Mouse (Mus musculus): Measurements from ENCODE around the gene Cyp4v3. TPM values are rescaled to one million over a fixed set of nuclear protein-coding genes. Genes with fewer than 3 reads are reported as not detected.

The Cyp4v3 gene
- polyA plus RNA-seq, 1 experiment, result 9.7 TPM

DNA sequence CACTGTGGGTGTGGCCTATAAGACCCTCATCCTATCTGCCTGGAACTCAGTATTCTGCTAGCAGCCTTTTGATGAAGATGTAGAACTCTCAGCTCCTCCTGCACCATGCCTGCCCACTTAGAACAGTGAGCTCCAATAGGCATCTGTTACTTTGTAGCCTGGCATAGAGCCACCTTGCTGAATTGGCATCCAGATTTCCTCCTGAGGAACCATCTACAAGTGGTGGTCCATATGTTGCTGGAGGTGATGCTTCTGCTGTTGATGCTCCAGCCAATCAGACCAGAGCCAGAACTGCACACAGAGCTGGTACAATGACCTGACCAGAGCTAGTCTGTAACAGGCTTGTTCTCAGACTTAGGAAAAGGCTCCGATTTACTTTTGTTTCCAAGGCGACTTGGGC is 41.2 kb downstream of the Cyp4v3 start:
- TF ChIP-seq POLR2A (IDR thresholded peaks at IDR 0.05; ENCODE audit: borderline replicate concordance, extremely low read depth, low read depth, low read length), result no peak
- TF ChIP-seq CTCF (IDR thresholded peaks at IDR 0.05; ENCODE audit: insufficient read depth, low read length), result no peak
- WGBS, result 92% methylated on average over 2 of the region's 2 CpGs
- no peak for DNase-seq

DNA sequence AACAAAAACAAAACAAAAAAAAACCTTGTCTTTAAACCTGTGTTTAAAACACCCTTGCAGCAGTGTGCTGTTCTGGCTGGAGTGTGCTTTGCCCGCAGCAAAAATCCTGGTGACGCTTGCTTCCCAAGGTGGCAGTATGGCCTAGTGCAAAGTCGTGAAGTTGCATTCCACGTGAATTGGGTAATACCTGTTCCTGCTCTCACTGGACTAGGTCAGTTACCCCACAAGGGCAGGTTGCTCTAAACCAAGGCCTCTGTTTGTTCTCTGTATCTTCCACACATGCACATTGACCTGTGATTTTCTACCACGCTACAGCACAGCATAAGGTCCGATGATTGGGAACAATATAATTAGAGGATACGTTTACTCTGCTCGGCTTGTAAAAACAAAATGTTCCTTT is 51.4 kb downstream of the Cyp4v3 start:
- TF ChIP-seq CTCF (IDR thresholded peaks at IDR 0.05; ENCODE audit: insufficient read depth, low read length), result no peak
- TF ChIP-seq POLR2A (IDR thresholded peaks at IDR 0.05; ENCODE audit: borderline replicate concordance, extremely low read depth, low read depth, low read length), result no peak
- Histone ChIP-seq H3K4me3 (replicated peaks; ENCODE audit: extremely low read depth, low read depth, low read length) (no peak overlapping the region), H3K4me1 (ENCODE audit: control insufficient read depth, insufficient read depth, low read length) (no peaks in the 10 kb centered on the region)
- no peak for DNase-seq
- 75% methylated on average over 8 of the region's 8 CpGs for WGBS

More for the DNA sequence above, 41.2 kb downstream of the Cyp4v3 start:
- Histone ChIP-seq H3K4me1 (ENCODE audit: control insufficient read depth, insufficient read depth, low read length) (no peaks in the 10 kb centered on the region), H3K4me3 (replicated peaks; ENCODE audit: extremely low read depth, low read depth, low read length) (no peak overlapping the region)

DNA sequence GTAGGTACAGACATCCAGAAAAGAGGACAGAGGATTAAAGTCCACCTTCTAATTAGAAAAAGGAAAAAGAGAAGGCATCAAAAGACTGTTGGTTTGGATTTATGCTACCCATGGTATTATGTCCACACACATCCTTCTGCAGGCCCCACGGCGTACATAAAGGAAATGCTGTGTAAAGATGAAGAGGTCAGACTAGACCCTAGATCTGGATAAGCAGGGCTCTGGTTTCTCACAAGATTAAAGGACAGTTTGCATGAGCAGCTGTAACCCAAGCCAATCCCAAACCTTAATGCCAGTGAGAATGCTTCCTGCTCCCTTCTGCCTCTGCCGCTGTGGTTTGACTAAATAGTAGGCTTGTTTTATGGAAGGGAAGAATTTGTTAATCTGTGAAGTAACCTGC is 55.6 kb downstream of the Cyp4v3 start:
- no peak for DNase-seq
- Histone ChIP-seq H3K4me3 (replicated peaks; ENCODE audit: extremely low read depth, low read depth, low read length) (no peak overlapping the region), H3K4me1 (ENCODE audit: control insufficient read depth, insufficient read depth, low read length) (no peaks in the 10 kb centered on the region)
- TF ChIP-seq CTCF (IDR thresholded peaks at IDR 0.05; ENCODE audit: insufficient read depth, low read length) (no peak), POLR2A (IDR thresholded peaks at IDR 0.05; ENCODE audit: borderline replicate concordance, extremely low read depth, low read depth, low read length) (no peak)
- WGBS, result 76% methylated on average over 3 of the region's 3 CpGs

DNA sequence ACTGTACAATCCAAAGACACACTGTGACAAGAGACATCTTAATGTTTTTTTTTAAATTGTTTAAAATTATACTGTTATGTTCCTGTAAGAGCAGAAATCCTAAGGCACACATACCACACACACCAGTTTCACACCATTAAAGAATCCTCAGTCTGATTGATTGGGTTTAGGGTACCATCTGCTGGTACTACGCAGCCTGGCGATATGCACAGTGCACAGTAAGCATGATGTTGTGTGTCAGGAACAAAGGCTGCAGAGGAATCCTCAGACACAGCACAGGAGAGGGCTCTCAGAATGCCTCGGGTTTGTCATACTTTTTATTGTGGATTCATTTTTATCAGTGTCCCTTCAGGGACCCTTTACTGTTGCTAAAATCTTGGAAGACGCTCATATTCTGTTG is 58.7 kb downstream of the Cyp4v3 start:
- no peak for TF ChIP-seq CTCF (IDR thresholded peaks at IDR 0.05; ENCODE audit: insufficient read depth, low read length)
- no peak for TF ChIP-seq POLR2A (IDR thresholded peaks at IDR 0.05; ENCODE audit: borderline replicate concordance, extremely low read depth, low read depth, low read length)
- Histone ChIP-seq H3K4me1 (ENCODE audit: control insufficient read depth, insufficient read depth, low read length) (no peaks in the 10 kb centered on the region), H3K4me3 (replicated peaks; ENCODE audit: extremely low read depth, low read depth, low read length) (no peak overlapping the region)
- WGBS, result 68% methylated on average over 4 of the region's 4 CpGs
- DNase-seq, result no peak

DNA sequence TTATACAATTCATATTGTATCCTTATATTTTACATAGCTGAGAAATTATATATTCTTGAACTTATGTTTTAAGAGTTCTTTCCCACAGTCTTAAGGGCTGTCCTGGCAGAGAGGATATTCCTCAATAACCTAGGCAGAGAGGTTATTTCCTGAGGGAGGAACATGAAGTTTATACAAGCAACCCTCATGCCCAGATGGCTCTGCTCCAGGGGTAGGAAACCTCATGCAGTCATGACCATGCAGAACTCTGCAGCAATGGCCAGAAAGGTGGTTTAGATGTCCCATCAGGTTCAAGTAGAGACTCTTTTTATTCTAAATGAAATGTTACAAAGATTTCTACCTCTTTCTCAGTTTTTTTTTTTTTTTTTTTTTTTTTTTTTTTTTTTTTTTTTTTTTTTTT is 64.0 kb downstream of the Cyp4v3 start:
- no peak for TF ChIP-seq CTCF (IDR thresholded peaks at IDR 0.05; ENCODE audit: insufficient read depth, low read length)
- no peak for TF ChIP-seq POLR2A (IDR thresholded peaks at IDR 0.05; ENCODE audit: borderline replicate concordance, extremely low read depth, low read depth, low read length)
- Histone ChIP-seq H3K4me3 (replicated peaks; ENCODE audit: extremely low read depth, low read depth, low read length) (no peak overlapping the region), H3K4me1 (ENCODE audit: control insufficient read depth, insufficient read depth, low read length) (no peaks in the 10 kb centered on the region)
- no peak for DNase-seq

DNA sequence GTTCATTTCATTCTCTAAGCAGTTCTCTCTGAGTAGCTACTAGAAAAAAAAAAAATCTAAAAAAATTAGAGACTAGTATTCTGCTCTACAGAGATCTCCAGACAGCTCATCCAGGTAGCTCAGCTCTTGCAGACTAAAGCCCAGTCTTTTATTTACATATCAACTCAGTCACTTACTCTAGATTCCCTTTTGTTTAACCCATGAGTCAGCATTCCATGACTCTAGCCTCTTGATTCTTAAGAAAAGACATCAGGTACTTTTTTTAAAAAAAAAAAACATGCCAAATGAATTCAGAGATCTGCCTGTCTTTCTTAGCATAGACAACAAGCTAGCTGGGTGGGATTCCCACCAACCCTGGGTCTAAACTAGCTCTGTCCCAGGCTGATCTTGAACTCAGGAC is 64.5 kb downstream of the Cyp4v3 start:
- DNase-seq, result no peak
- Histone ChIP-seq H3K4me3 (replicated peaks; ENCODE audit: extremely low read depth, low read depth, low read length) (no peak overlapping the region), H3K4me1 (ENCODE audit: control insufficient read depth, insufficient read depth, low read length) (no peaks in the 10 kb centered on the region)
- TF ChIP-seq POLR2A (IDR thresholded peaks at IDR 0.05; ENCODE audit: borderline replicate concordance, extremely low read depth, low read depth, low read length) (no peak), CTCF (IDR thresholded peaks at IDR 0.05; ENCODE audit: insufficient read depth, low read length) (no peak)

DNA sequence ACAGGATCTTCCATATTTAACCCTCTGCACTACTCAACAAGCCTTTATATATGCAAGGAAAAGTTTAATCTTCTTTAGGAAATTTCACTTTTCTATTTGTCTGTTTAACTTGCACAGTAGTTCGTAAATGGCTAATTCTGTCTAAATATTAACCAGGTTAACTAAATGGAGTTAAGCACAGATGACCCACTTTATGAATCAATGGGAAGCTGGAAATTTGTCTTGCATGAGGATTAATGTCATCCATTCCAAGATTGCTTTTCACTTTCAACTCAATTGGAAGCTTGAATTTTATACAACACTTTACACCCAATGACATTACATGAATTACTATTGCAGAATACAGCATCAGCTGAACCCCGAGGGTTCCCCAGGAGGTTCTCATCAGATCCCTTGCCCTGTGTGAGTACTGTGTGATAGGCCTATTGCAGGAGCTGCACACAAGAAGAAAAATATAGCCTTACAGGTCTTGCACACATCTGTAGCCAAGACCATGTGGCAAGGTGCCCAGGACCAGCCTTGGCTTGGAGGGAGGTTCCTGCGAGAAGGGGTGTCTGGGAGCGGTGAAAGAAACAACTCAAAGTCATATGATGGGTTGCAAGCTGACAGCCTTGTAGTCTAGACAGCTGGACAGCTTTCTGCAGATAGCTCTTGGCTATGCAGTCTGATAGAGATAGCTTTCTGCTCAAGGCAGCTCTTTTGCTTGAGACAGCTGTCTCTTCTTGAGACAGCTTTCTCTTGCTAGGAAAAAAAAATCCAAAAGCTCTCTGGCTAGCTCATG is 65.2 kb downstream of the Cyp4v3 start:
- no peak for TF ChIP-seq POLR2A (IDR thresholded peaks at IDR 0.05; ENCODE audit: borderline replicate concordance, extremely low read depth, low read depth, low read length)
- no peak for TF ChIP-seq CTCF (IDR thresholded peaks at IDR 0.05; ENCODE audit: insufficient read depth, low read length)
- 62% methylated on average over 4 of the region's 4 CpGs for WGBS
- no peak for DNase-seq
- no peaks in the 10 kb centered on the region for H3K4me1 ChIP-seq (ENCODE audit: control insufficient read depth, insufficient read depth, low read length)
- no peak overlapping the region for H3K4me3 ChIP-seq (replicated peaks; ENCODE audit: extremely low read depth, low read depth, low read length)

DNA sequence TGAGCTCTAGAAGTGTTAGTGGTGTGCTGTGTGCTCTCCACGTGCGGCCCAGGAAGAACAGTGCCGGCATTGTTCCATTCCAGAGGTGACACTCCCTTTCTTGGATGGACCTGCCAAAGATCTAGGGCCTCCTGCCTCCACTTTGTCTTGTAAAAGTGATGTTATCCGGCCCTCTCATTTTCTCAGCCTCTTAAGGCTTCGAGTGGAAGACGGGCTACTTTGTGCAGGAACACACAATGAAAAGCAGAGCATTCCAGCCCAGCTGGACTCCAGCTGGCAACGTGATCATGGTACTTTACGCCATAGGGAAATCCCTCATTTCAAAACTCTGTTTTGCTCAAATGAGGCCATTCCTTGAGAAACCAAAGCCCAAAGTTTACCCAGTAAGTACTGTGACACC is 66.0 kb downstream of the Cyp4v3 start:
- Histone ChIP-seq H3K4me3 (replicated peaks; ENCODE audit: extremely low read depth, low read depth, low read length) (no peak overlapping the region), H3K4me1 (ENCODE audit: control insufficient read depth, insufficient read depth, low read length) (no peaks in the 10 kb centered on the region)
- WGBS, result 60% methylated on average over 8 of the region's 8 CpGs
- TF ChIP-seq POLR2A (IDR thresholded peaks at IDR 0.05; ENCODE audit: borderline replicate concordance, extremely low read depth, low read depth, low read length), result no peak
- TF ChIP-seq CTCF (IDR thresholded peaks at IDR 0.05; ENCODE audit: insufficient read depth, low read length), result no peak
- DNase-seq, result peak; percentile 21

DNA sequence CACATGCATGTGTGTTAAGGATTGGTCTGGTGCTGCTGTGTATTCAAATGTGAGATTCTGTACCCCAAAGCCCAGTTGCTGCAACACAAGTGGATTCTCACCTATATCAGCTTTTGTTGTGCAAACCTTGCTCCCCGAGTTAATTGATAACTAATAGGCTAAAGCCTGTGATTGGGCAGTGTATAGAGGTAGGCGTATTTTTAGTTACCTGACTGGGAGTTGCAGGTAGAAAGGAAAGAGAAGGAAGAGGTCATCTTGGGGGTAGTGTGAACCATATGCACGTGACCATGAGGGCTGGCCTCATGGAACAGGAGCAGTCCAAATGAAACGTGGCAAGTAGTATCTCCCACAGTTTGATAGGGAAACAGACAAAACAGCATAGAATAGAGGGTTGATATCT is 68.1 kb downstream of the Cyp4v3 start:
- WGBS, result 86% methylated on average over 4 of the region's 4 CpGs
- TF ChIP-seq POLR2A (IDR thresholded peaks at IDR 0.05; ENCODE audit: borderline replicate concordance, extremely low read depth, low read depth, low read length), result no peak
- TF ChIP-seq CTCF (IDR thresholded peaks at IDR 0.05; ENCODE audit: insufficient read depth, low read length), result no peak
- no peak overlapping the region for H3K4me3 ChIP-seq (replicated peaks; ENCODE audit: extremely low read depth, low read depth, low read length)
- DNase-seq, result no peak
- no peaks in the 10 kb centered on the region for H3K4me1 ChIP-seq (ENCODE audit: control insufficient read depth, insufficient read depth, low read length)

DNA sequence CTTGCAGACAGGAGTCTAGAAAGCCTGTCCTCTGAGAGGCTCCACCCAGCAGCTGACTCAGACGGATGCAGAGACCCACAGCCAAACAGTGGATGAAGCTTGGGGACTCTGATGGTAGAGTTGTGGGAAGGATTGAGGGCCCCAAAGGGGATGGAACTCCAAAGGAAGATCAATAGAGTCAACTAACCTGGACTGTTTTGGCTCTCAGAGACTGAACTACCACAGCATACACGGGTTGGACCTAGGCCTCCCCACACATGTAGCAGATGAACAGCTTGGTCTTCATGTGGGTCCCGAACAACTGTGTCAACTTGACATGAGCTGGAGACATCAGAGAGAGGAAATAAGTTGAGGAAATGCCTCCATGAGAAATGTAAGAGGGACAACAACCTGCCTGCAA is 70.2 kb downstream of the Cyp4v3 start:
- Histone ChIP-seq H3K4me1 (ENCODE audit: control insufficient read depth, insufficient read depth, low read length) (no peaks in the 10 kb centered on the region), H3K4me3 (replicated peaks; ENCODE audit: extremely low read depth, low read depth, low read length) (no peak overlapping the region)
- DNase-seq, result no peak
- no peak for TF ChIP-seq POLR2A (IDR thresholded peaks at IDR 0.05; ENCODE audit: borderline replicate concordance, extremely low read depth, low read depth, low read length)
- TF ChIP-seq CTCF (IDR thresholded peaks at IDR 0.05; ENCODE audit: insufficient read depth, low read length), result no peak
- 83% methylated on average over 3 of the region's 3 CpGs for WGBS

All from lung, adult 2 months (tissue).